24 mouse cellular contexts compared by ENCODE assay signal in genomic region chr3:63187836-63188440, GRCm38 (mm10). TPM values are rescaled to one million over a fixed set of nuclear protein-coding genes. Genes with fewer than 3 reads are reported as not detected.
DNase-seq lines count a peak whose midpoint lies in the region; ATAC-seq lines count a peak whose summit lies in the region.
"Had no signal": no experiment of that assay in that cellular context is flagged by ENCODE, and none has a peak within 500 bp of the region (broad histone marks: within the 10 kb centered on the region; RNA-seq: fewer than 3 reads in every experiment).

No protein-coding gene starts in this region.

- H3K4me3 ChIP-seq in embryonic facial prominence, embryonic 13.5 days, result no peak overlapping the region
- H3K4me3 ChIP-seq in embryonic facial prominence, embryonic 10.5 days, result no peak overlapping the region
- no peak overlapping the region for H3K4me3 ChIP-seq in embryonic facial prominence, embryonic 15.5 days (replicated peaks)
- H3K4me3 ChIP-seq in liver, embryonic 11.5 days (ENCODE audit: low read depth, low read length), result no peak overlapping the region
- H3K4me3 ChIP-seq: forebrain, embryonic 13.5 days; heart, embryonic 10.5 days; hindbrain, embryonic 12.5 days had no signal

- no peak overlapping the region for H3K9ac ChIP-seq in embryonic facial prominence, embryonic 13.5 days
- H3K9ac ChIP-seq in embryonic facial prominence, embryonic 15.5 days, result no peak overlapping the region
- H3K9ac ChIP-seq in liver, embryonic 11.5 days (ENCODE audit: low read depth, low read length), result no peak overlapping the region
- H3K9ac ChIP-seq: forebrain, embryonic 13.5 days; hindbrain, embryonic 12.5 days had no signal

- H3K9me3 ChIP-seq in embryonic facial prominence, embryonic 13.5 days, result no peaks in the 10 kb centered on the region
- no peaks in the 10 kb centered on the region for H3K9me3 ChIP-seq in embryonic facial prominence, embryonic 10.5 days
- no peaks in the 10 kb centered on the region for H3K9me3 ChIP-seq in embryonic facial prominence, embryonic 15.5 days (replicated peaks)
- H3K9me3 ChIP-seq in liver, embryonic 11.5 days (ENCODE audit: control insufficient read depth, low read length), result no peaks in the 10 kb centered on the region
- H3K9me3 ChIP-seq: forebrain, embryonic 13.5 days; heart, embryonic 10.5 days; hindbrain, embryonic 12.5 days had no signal

- H3K36me3 ChIP-seq in embryonic facial prominence, embryonic 13.5 days, result no peaks in the 10 kb centered on the region
- no peaks in the 10 kb centered on the region for H3K36me3 ChIP-seq in embryonic facial prominence, embryonic 10.5 days (replicated peaks)
- no peaks in the 10 kb centered on the region for H3K36me3 ChIP-seq in embryonic facial prominence, embryonic 15.5 days
- no peaks in the 10 kb centered on the region for H3K36me3 ChIP-seq in liver, embryonic 11.5 days (ENCODE audit: control insufficient read depth, insufficient read depth, low read length)
- H3K36me3 ChIP-seq: heart, embryonic 10.5 days; hindbrain, embryonic 12.5 days had no signal

- ATAC-seq in embryonic facial prominence, embryonic 13.5 days (ENCODE audit: insufficient number of reproducible peaks, insufficient read depth, low FRiP score, low TSS enrichment, low read depth), result no peak
- no peak for ATAC-seq in embryonic facial prominence, embryonic 15.5 days (ENCODE audit: insufficient number of reproducible peaks, low FRiP score, low TSS enrichment, low read depth)
- ATAC-seq in liver, embryonic 11.5 days (replicated peaks; ENCODE audit: low FRiP score), result no peak
- no peak for ATAC-seq in megakaryocyte progenitor cell, adult 5-6 weeks (replicated peaks; ENCODE audit: poor library complexity)
- ATAC-seq: activated CD4-positive, CD25-positive, alpha-beta regulatory T cell, adult 4 months; forebrain, embryonic 13.5 days; hindbrain, postnatal 0 days; Patski had no signal

- WGBS in embryonic facial prominence, embryonic 13.5 days, result 37% methylated on average over 3 of the region's 3 CpGs
- WGBS in embryonic facial prominence, embryonic 10.5 days, result 76% methylated on average over 3 of the region's 3 CpGs
- 35% methylated on average over 3 of the region's 3 CpGs for WGBS in embryonic facial prominence, embryonic 15.5 days
- 69% methylated on average over 3 of the region's 3 CpGs for WGBS in liver, embryonic 11.5 days

- no peak overlapping the region for H3K4me2 ChIP-seq in embryonic facial prominence, embryonic 13.5 days
- no peak overlapping the region for H3K4me2 ChIP-seq in embryonic facial prominence, embryonic 15.5 days (replicated peaks)
- no peak overlapping the region for H3K4me2 ChIP-seq in liver, embryonic 11.5 days
- H3K4me2 ChIP-seq: forebrain, embryonic 13.5 days; hindbrain, embryonic 12.5 days had no signal

- peak overlapping the region; percentile 79 for H3K27ac ChIP-seq in embryonic facial prominence, embryonic 13.5 days
- no peak overlapping the region for H3K27ac ChIP-seq in embryonic facial prominence, embryonic 10.5 days (replicated peaks)
- H3K27ac ChIP-seq in embryonic facial prominence, embryonic 15.5 days (replicated peaks), result peak overlapping the region; percentile 18
- H3K27ac ChIP-seq in liver, embryonic 11.5 days (ENCODE audit: low read depth, low read length), result no peak overlapping the region
- H3K27ac ChIP-seq: forebrain, embryonic 13.5 days; heart, embryonic 10.5 days; hindbrain, embryonic 12.5 days; hindbrain, postnatal 0 days had no signal

- DNase-seq in embryonic facial prominence, embryonic 10.5 days (ENCODE audit: low spot score), result no peak
- DNase-seq in right cerebral cortex, adult 18-20 months, result peak; percentile 1
- no peak for DNase-seq in right cerebral cortex, adult 2 months (ENCODE audit: low spot score in 2 of 2)
- DNase-seq in liver, embryonic 11.5 days (ENCODE audit: low spot score), result no peak
- DNase-seq: adrenal gland, adult 8-10 months; adrenal gland, postnatal 36 days; cerebellum, adult 11-12 months; cerebellum, adult 9-10 months; cerebellum, postnatal 25 days; gastrocnemius, postnatal 10 days; heart, adult 18-20 months; heart, postnatal 10 days; heart, postnatal 4 days had no signal

- peaks cover 21% of the 10 kb centered on the region for H3K4me1 ChIP-seq in embryonic facial prominence, embryonic 13.5 days
- peaks cover 13% of the 10 kb centered on the region for H3K4me1 ChIP-seq in embryonic facial prominence, embryonic 10.5 days
- H3K4me1 ChIP-seq in embryonic facial prominence, embryonic 15.5 days, result peaks cover 8% of the 10 kb centered on the region
- no peaks in the 10 kb centered on the region for H3K4me1 ChIP-seq in liver, embryonic 11.5 days (replicated peaks; ENCODE audit: control insufficient read depth, insufficient read depth, low read length)
- H3K4me1 ChIP-seq: forebrain, embryonic 13.5 days; heart, embryonic 10.5 days; hindbrain, embryonic 12.5 days had no signal

- no peaks in the 10 kb centered on the region for H3K27me3 ChIP-seq in embryonic facial prominence, embryonic 13.5 days
- no peaks in the 10 kb centered on the region for H3K27me3 ChIP-seq in embryonic facial prominence, embryonic 10.5 days (replicated peaks; ENCODE audit: low read depth, poor library complexity, severe bottlenecking)
- no peaks in the 10 kb centered on the region for H3K27me3 ChIP-seq in embryonic facial prominence, embryonic 15.5 days
- H3K27me3 ChIP-seq in liver, embryonic 11.5 days (replicated peaks; ENCODE audit: control insufficient read depth, insufficient read depth, low read length), result no peaks in the 10 kb centered on the region
- H3K27me3 ChIP-seq: forebrain, embryonic 13.5 days; hindbrain, embryonic 12.5 days; Patski had no signal

RNA-seq across cellular contexts. Expression of gene Mme, which starts 53.4 kb away (rescaled TPM):
- 67.4 and 86.1 TPM in 2 replicates for polyA plus RNA-seq in embryonic facial prominence, embryonic 13.5 days (2015; fragmentation: Nextera tagmentation; extraction: Ambion mirVana)
- polyA plus RNA-seq in embryonic facial prominence, embryonic 10.5 days (2016; fragmentation: Nextera tagmentation; extraction: Ambion mirVana), result 14.1 and 16.0 TPM in 2 replicates
- polyA plus RNA-seq in embryonic facial prominence, embryonic 15.5 days (2015; fragmentation: Nextera tagmentation; extraction: Ambion mirVana), result 42.0 and 48.7 TPM in 2 replicates
- polyA plus RNA-seq in liver, embryonic 11.5 days (2014; fragmentation: Nextera tagmentation; extraction: Ambion mirVana), result 1.0 and 1.3 TPM in 2 replicates
- not detected in 2 replicates for total RNA-seq in megakaryocyte progenitor cell, adult 5-6 weeks (2015)
- not detected in 2 replicates for total RNA-seq in megakaryocyte progenitor cell, adult 5-6 weeks (2017)
- total RNA-seq: MEL had no signal
- polyA plus RNA-seq: activated CD4-positive, CD25-positive, alpha-beta regulatory T cell, adult 4 months; C2C12 had no signal

Comparison
In these comparisons a context has a peak if more than half of its experiments do, and no peak if none do; other contexts are left out.
1. H3K27ac ChIP-seq: peak in embryonic facial prominence, embryonic 13.5 days (single experiment) and embryonic facial prominence, embryonic 15.5 days (single experiment); none in embryonic facial prominence, embryonic 10.5 days (single experiment) and liver, embryonic 11.5 days (single experiment).